Mouse (Mus musculus): Measurements from ENCODE around the gene Wdr31.

The Wdr31 gene

GRCm38 (mm10) chr4:62505991-62506390, 35.3 kb upstream of the Wdr31 start:
- Histone ChIP-seq H3K27me3 (ENCODE audit: control insufficient read depth, insufficient read depth, low read length, poor library complexity, severe bottlenecking) (no peaks in the 10 kb centered on the region), H3K36me3 (ENCODE audit: control insufficient read depth, insufficient read depth, low read length, poor library complexity, severe bottlenecking) (0 out of 2 replicates have a peak, but pooled peaks cover 3% of the 10 kb centered on the region)
- DNase-seq (ENCODE audit: low read depth, low spot score) = no peak

GRCm38 (mm10) chr4:62503374-62503970, 32.8 kb upstream of the Wdr31 start, which contains the start of gene Hdhd3:
Hdhd3 (minus strand) TSS chr4:62503467.
- no peak for DNase-seq (ENCODE audit: low read depth, low spot score)
- H3K27me3 ChIP-seq (ENCODE audit: control insufficient read depth, insufficient read depth, low read length, poor library complexity, severe bottlenecking) = no peaks in the 10 kb centered on the region
- no peaks in the 10 kb centered on the region for H3K36me3 ChIP-seq (ENCODE audit: control insufficient read depth, insufficient read depth, low read length, poor library complexity, severe bottlenecking)

- Histone ChIP-seq H3K27me3 (ENCODE audit: control insufficient read depth, insufficient read depth, low read length, poor library complexity, severe bottlenecking) (no peaks in the 10 kb centered on the region), H3K36me3 (ENCODE audit: control insufficient read depth, insufficient read depth, low read length, poor library complexity, severe bottlenecking) (no peaks in the 10 kb centered on the region)
- DNase-seq (ENCODE audit: low read depth, low spot score) = no peak
Observed at GRCm38 (mm10) chr4:62502969-62503368, 32.3 kb upstream of the Wdr31 start.

- peak; percentile 74 for DNase-seq (ENCODE audit: low read depth, low spot score)
- Histone ChIP-seq H3K27me3 (ENCODE audit: control insufficient read depth, insufficient read depth, low read length, poor library complexity, severe bottlenecking) (no peaks in the 10 kb centered on the region), H3K36me3 (ENCODE audit: control insufficient read depth, insufficient read depth, low read length, poor library complexity, severe bottlenecking) (no peaks in the 10 kb centered on the region)
Observed at GRCm38 (mm10) chr4:62501964-62502732, 31.5 kb upstream of the Wdr31 start.

GRCm38 (mm10) chr4:62501534-62501933, 30.8 kb upstream of the Wdr31 start:
- no peak for DNase-seq (ENCODE audit: low read depth, low spot score)
- no peaks in the 10 kb centered on the region for H3K36me3 ChIP-seq (ENCODE audit: control insufficient read depth, insufficient read depth, low read length, poor library complexity, severe bottlenecking)

GRCm38 (mm10) chr4:62500799-62501198, 30.1 kb upstream of the Wdr31 start:
- no peaks in the 10 kb centered on the region for H3K36me3 ChIP-seq (ENCODE audit: control insufficient read depth, insufficient read depth, low read length, poor library complexity, severe bottlenecking)
- H3K27me3 ChIP-seq (ENCODE audit: control insufficient read depth, insufficient read depth, low read length, poor library complexity, severe bottlenecking) = no peaks in the 10 kb centered on the region
- DNase-seq (ENCODE audit: low read depth, low spot score) = no peak

More at GRCm38 (mm10) chr4:62501534-62501933, 30.8 kb upstream of the Wdr31 start:
- no peaks in the 10 kb centered on the region for H3K27me3 ChIP-seq (ENCODE audit: control insufficient read depth, insufficient read depth, low read length, poor library complexity, severe bottlenecking)

- Histone ChIP-seq H3K27me3 (ENCODE audit: control insufficient read depth, insufficient read depth, low read length, poor library complexity, severe bottlenecking) (no peaks in the 10 kb centered on the region), H3K36me3 (ENCODE audit: control insufficient read depth, insufficient read depth, low read length, poor library complexity, severe bottlenecking) (no peaks in the 10 kb centered on the region)
- no peak for DNase-seq (ENCODE audit: low read depth, low spot score)
Observed at GRCm38 (mm10) chr4:62496815-62497214, 26.1 kb upstream of the Wdr31 start.

- no peak for DNase-seq (ENCODE audit: low read depth, low spot score)
- no peaks in the 10 kb centered on the region for H3K27me3 ChIP-seq (ENCODE audit: control insufficient read depth, insufficient read depth, low read length, poor library complexity, severe bottlenecking)
- H3K36me3 ChIP-seq (ENCODE audit: control insufficient read depth, insufficient read depth, low read length, poor library complexity, severe bottlenecking) = no peaks in the 10 kb centered on the region
Observed at GRCm38 (mm10) chr4:62495946-62496345, 25.2 kb upstream of the Wdr31 start.

GRCm38 (mm10) chr4:62494230-62494629, 23.5 kb upstream of the Wdr31 start:
- no peaks in the 10 kb centered on the region for H3K36me3 ChIP-seq (ENCODE audit: control insufficient read depth, insufficient read depth, low read length, poor library complexity, severe bottlenecking)
- DNase-seq (ENCODE audit: low read depth, low spot score) = no peak

GRCm38 (mm10) chr4:62492682-62493081, 22.0 kb upstream of the Wdr31 start:
- H3K36me3 ChIP-seq (ENCODE audit: control insufficient read depth, insufficient read depth, low read length, poor library complexity, severe bottlenecking) = no peaks in the 10 kb centered on the region
- no peak for DNase-seq (ENCODE audit: low read depth, low spot score)

More at GRCm38 (mm10) chr4:62494230-62494629, 23.5 kb upstream of the Wdr31 start:
- no peaks in the 10 kb centered on the region for H3K27me3 ChIP-seq (ENCODE audit: control insufficient read depth, insufficient read depth, low read length, poor library complexity, severe bottlenecking)

GRCm38 (mm10) chr4:62487914-62488313, 17.2 kb upstream of the Wdr31 start:
- Histone ChIP-seq H3K27me3 (ENCODE audit: control insufficient read depth, insufficient read depth, low read length, poor library complexity, severe bottlenecking) (no peaks in the 10 kb centered on the region), H3K36me3 (ENCODE audit: control insufficient read depth, insufficient read depth, low read length, poor library complexity, severe bottlenecking) (no peaks in the 10 kb centered on the region)
- DNase-seq (ENCODE audit: low read depth, low spot score) = no peak

More at GRCm38 (mm10) chr4:62492682-62493081, 22.0 kb upstream of the Wdr31 start:
- no peaks in the 10 kb centered on the region for H3K27me3 ChIP-seq (ENCODE audit: control insufficient read depth, insufficient read depth, low read length, poor library complexity, severe bottlenecking)

- H3K27me3 ChIP-seq (ENCODE audit: control insufficient read depth, insufficient read depth, low read length, poor library complexity, severe bottlenecking) = no peaks in the 10 kb centered on the region
- H3K36me3 ChIP-seq (ENCODE audit: control insufficient read depth, insufficient read depth, low read length, poor library complexity, severe bottlenecking) = no peaks in the 10 kb centered on the region
- no peak for DNase-seq (ENCODE audit: low read depth, low spot score)
Observed at GRCm38 (mm10) chr4:62487172-62487571, 16.5 kb upstream of the Wdr31 start.

- no peak for DNase-seq (ENCODE audit: low read depth, low spot score)
- Histone ChIP-seq H3K27me3 (ENCODE audit: control insufficient read depth, insufficient read depth, low read length, poor library complexity, severe bottlenecking) (no peaks in the 10 kb centered on the region), H3K36me3 (ENCODE audit: control insufficient read depth, insufficient read depth, low read length, poor library complexity, severe bottlenecking) (no peaks in the 10 kb centered on the region)
Observed at GRCm38 (mm10) chr4:62486162-62486696, 15.5 kb upstream of the Wdr31 start.

GRCm38 (mm10) chr4:62485450-62486161, 14.9 kb upstream of the Wdr31 start:
- H3K36me3 ChIP-seq (ENCODE audit: control insufficient read depth, insufficient read depth, low read length, poor library complexity, severe bottlenecking) = no peaks in the 10 kb centered on the region
- H3K27me3 ChIP-seq (ENCODE audit: control insufficient read depth, insufficient read depth, low read length, poor library complexity, severe bottlenecking) = no peaks in the 10 kb centered on the region
- no peak for DNase-seq (ENCODE audit: low read depth, low spot score)

- no peaks in the 10 kb centered on the region for H3K27me3 ChIP-seq (ENCODE audit: control insufficient read depth, insufficient read depth, low read length, poor library complexity, severe bottlenecking)
- DNase-seq (ENCODE audit: low read depth, low spot score) = no peak
- no peaks in the 10 kb centered on the region for H3K36me3 ChIP-seq (ENCODE audit: control insufficient read depth, insufficient read depth, low read length, poor library complexity, severe bottlenecking)
Observed at GRCm38 (mm10) chr4:62484928-62485327, 14.2 kb upstream of the Wdr31 start.
